Mouse (Mus musculus): ENCODE data around the gene Agbl4.

- TF ChIP-seq GABPA (IDR thresholded peaks at IDR 0.05; ENCODE audit: insufficient replicate concordance, low read depth, low read length) (no peak), POLR2A (IDR thresholded peaks at IDR 0.05; ENCODE audit: low read depth, low read length) (no peak)
Measured at GRCm38 (mm10) chr4:111327094-111327493, 929.6 kb downstream of the Agbl4 start.
